Comparison of ENCODE assay signal across 13 mouse cellular contexts in genomic region chr12:112639526-112639925, GRCm38 (mm10).
"Had no signal": no experiment of that assay in that cellular context is flagged by ENCODE, and none has a peak within 500 bp of the region (broad histone marks: within the 10 kb centered on the region; RNA-seq: fewer than 3 reads in every experiment).

No protein-coding gene starts in this region.

- H3K9ac ChIP-seq: limb, embryonic 15.5 days; liver, embryonic 14.5 days; liver, postnatal 0 days; lung, embryonic 14.5 days had no signal

- H3K4me2 ChIP-seq: limb, embryonic 15.5 days; liver, embryonic 11.5 days; lung, embryonic 14.5 days had no signal

- ATAC-seq: intestine, postnatal 0 days; liver, postnatal 0 days; lung, postnatal 0 days had no signal

- H3K27me3 ChIP-seq: limb, embryonic 15.5 days had no signal

- DNase-seq: kidney, adult 2 months; layer of hippocampus, adult 9-11 months; liver, postnatal 0 days; lung, embryonic 14.5 days; midbrain, embryonic 14.5 days had no signal

- H3K27ac ChIP-seq: kidney, postnatal 0 days; layer of hippocampus, adult 2 months; limb, embryonic 15.5 days; liver, embryonic 14.5 days; macrophage had no signal

- H3K4me3 ChIP-seq: layer of hippocampus, adult 2 months; limb, embryonic 15.5 days had no signal

- H3K9me3 ChIP-seq: limb, embryonic 15.5 days had no signal

- H3K36me3 ChIP-seq: limb, embryonic 15.5 days had no signal
